Mouse (Mus musculus) liver, embryonic 13.5 days (tissue): ENCODE data around the gene Eppin. TPM values are rescaled to one million over a fixed set of nuclear protein-coding genes. Genes with fewer than 3 reads are reported as not detected.
"Not testable (repeated sequence)": the region's sequence is repeated elsewhere in the genome, so short reads cannot be mapped to it uniquely, and the experiment has no call there.

Experiments used
- ATAC-seq: fragments of 200-750 bp; cut with Nextera tagmentation; 2 replicates; pipeline ENCODE4 v1.8.0; 2017; ENCODE audit warnings: low read depth, mild to moderate bottlenecking, moderate number of reproducible peaks, moderate library complexity
- DNase-seq: peaks from one replicate; pipeline ENCODE4 v3.0.0; 2022
- H3K27ac ChIP-seq: fragments of 300-500 bp; sonication (generic); 2 replicates; pipeline ENCODE4 v1.5.1; 2015; ENCODE audit warnings: moderate library complexity, mild to moderate bottlenecking, inconsistent platforms
- H3K27me3 ChIP-seq: fragments of 300-500 bp; sonication (generic); 2 replicates; pipeline ENCODE4 v1.6.1; 2015; ENCODE audit warnings: mild to moderate bottlenecking, inconsistent platforms
- H3K36me3 ChIP-seq: fragments of 300-500 bp; sonication (generic); 2 replicates; pipeline ENCODE4 v1.6.1; 2015; ENCODE audit warnings: mild to moderate bottlenecking, inconsistent platforms
- H3K4me1 ChIP-seq: fragments of 300-500 bp; sonication (generic); replicated peaks from 2 replicates; pipeline ENCODE4 v1.6.1; 2015; ENCODE audit warnings: inconsistent platforms
- H3K4me2 ChIP-seq: fragments of 300-500 bp; sonication (generic); 2 replicates; pipeline ENCODE4 v1.6.1; 2015; ENCODE audit warnings: inconsistent platforms, mild to moderate bottlenecking, moderate library complexity
- H3K4me3 ChIP-seq: fragments of 300-500 bp; sonication (generic); replicated peaks from 2 replicates; pipeline ENCODE4 v1.5.1; 2015; ENCODE audit warnings: mild to moderate bottlenecking, inconsistent platforms
- H3K9ac ChIP-seq: fragments of 300-500 bp; sonication (generic); 2 replicates; pipeline ENCODE4 v1.6.1; 2015; ENCODE audit warnings: mild to moderate bottlenecking, inconsistent platforms
- H3K9me3 ChIP-seq: fragments of 300-500 bp; sonication (generic); replicated peaks from 2 replicates; pipeline ENCODE4 v1.6.1; 2016; ENCODE audit warnings: inconsistent platforms
- WGBS: fragments of 180-500 bp; shearing (Covaris S2); methylation state at CpG from one replicate; pipeline ENCODE4 v1.1.7; 2015; ENCODE audit not compliant: insufficient replicate concordance; 5-methylcytosine and 5-hydroxymethylcytosine counted together
- polyA plus RNA-seq: library from polyadenylated mRNA; unstranded; fragments of >200 nt; fragmentation: Nextera tagmentation; extraction: Ambion mirVana; gene quantifications from 2 replicates; pipeline ENCODE4 v1.2.1, GENCODE M21; 2015

The Eppin gene
- polyA plus RNA-seq, 1 experiment from 2014 or later, result not detected

DNA sequence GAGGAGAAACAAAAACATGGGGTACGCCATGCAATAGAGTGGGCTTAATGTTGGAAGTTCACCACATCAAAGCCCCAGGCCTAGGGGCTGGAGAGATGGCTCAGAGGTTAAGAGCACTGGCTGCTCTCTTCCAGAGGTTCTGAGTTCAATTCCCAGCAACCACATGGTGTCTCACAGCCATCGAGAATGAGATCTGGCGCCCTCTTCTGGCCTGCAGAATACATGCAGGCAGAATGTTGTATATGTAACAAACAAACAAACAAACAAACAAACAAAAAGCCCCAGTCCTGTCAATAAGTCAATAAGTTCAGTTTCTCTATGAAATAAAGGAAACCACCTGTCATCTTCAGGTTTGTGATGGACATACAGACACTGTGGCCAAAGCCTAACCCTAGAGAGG is 6.8 kb upstream of the Eppin start:
- no peak overlapping the region for H3K9ac ChIP-seq
- DNase-seq, result no peak
- H3K9me3 ChIP-seq, result peaks cover 7% of the 10 kb centered on the region; the same call in 1 of the 2 replicates
- H3K4me3 ChIP-seq, result no peak overlapping the region
- 56% methylated on average over 3 of the region's 3 CpGs for WGBS
- ATAC-seq, result no peak
- H3K4me1 ChIP-seq, result no peaks in the 10 kb centered on the region
- H3K36me3 ChIP-seq, result no peaks in the 10 kb centered on the region
- H3K27ac ChIP-seq, result no peak overlapping the region
- H3K27me3 ChIP-seq, result no peaks in the 10 kb centered on the region
- H3K4me2 ChIP-seq, result no peak overlapping the region

DNA sequence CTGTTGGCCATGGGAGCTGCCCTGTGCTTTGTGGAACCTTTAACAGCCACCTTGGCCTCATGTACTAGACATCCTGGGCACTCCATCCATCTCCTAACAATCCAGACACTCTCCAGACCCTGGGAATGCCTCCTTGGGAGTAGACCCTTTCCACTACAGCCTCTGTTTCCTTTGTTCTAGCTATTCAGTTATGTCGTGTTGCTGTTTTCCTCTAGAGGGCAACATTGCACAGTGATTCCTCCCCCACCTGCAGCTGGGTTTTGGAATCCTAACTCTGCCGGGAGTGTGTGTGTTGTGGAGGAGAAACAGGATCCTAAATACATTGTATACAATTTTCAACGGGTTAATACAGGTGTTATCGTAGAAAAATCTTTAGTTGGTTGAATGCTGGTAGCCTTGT is 1.4 kb downstream of the Eppin start:
- Histone ChIP-seq H3K27me3 (no peaks in the 10 kb centered on the region), H3K9ac (no peak overlapping the region), H3K9me3 (no peaks in the 10 kb centered on the region), H3K27ac (no peak overlapping the region), H3K36me3 (no peaks in the 10 kb centered on the region), H3K4me3 (no peak overlapping the region), H3K4me1 (no peaks in the 10 kb centered on the region), H3K4me2 (no peak overlapping the region)
- DNase-seq (no peak), ATAC-seq (no peak)
- WGBS, result 7% methylated on average over 4 of the region's 4 CpGs

DNA sequence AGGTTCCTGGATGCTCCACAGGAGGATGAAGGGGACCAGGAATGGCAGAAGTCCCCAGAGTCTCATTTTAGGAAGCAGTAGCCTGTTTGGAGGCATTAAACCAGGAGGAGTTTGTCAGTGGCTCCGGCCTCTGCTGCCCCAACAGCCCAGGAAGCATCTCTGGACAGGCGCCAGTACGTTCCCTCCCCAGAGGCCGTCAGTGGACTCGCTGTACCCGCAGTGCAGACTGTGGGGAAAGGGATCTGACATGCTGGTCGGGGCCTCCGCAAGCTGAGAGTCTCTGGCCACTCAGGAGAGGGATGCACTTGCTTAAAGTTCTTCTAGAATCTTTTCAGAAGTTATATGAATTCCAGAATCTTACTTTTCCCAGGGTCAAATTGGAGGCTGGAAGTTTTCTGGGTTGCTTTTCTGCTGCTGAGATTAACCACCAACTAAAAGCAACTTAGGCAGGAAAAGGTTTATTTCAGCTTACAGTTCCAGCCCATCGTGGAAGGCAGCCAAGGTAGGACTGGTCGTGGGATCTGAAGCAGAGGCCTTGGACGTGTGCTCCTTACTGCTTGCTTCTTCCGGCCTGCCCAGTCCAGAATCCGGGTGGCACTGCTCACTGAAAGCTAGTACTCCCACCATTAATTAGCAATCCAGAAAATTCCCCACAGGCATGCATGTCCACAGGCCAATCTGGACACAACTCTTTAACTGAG is 8.2 kb downstream of the Eppin start, which contains the start of gene Wfdc6a:
Gene Wfdc6a (minus strand): TSS at position 423 of the 701 bp plus-strand sequence.
- not testable (repeated sequence) for DNase-seq, H3K9ac ChIP-seq, ATAC-seq, H3K4me1 ChIP-seq, H3K4me3 ChIP-seq, H3K27me3 ChIP-seq, H3K4me2 ChIP-seq, H3K9me3 ChIP-seq, H3K36me3 ChIP-seq, H3K27ac ChIP-seq
- 64% methylated on average over 13 of the region's 13 CpGs for WGBS

DNA sequence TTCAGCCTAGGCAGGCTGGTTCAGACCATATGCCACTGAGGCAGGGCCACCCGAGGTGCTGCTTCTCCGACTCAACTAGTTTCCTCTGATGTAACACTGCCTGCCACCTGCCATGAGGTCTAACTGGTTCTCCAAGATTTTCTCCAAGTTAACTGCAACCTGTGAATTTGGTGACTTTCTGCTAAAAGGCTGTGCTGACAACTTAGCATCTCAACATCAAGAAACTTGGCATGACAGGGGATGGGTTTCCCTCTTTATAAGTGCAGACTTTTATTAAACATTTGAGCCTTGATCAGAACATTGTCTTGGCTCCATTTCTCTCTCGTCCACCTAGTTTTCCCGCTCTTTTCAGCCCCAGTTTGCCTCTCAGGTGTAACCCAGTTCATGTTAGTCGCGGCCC is 20.0 kb downstream of the Eppin start, which contains the start of gene Spint3:
Gene Spint3 (minus strand): TSS at position 101 of the 400 bp plus-strand sequence.
- not testable (repeated sequence) for H3K4me3 ChIP-seq, H3K27ac ChIP-seq, H3K27me3 ChIP-seq, H3K9me3 ChIP-seq, H3K4me2 ChIP-seq, H3K4me1 ChIP-seq, H3K36me3 ChIP-seq, DNase-seq, ATAC-seq, H3K9ac ChIP-seq
- 59% methylated on average over 6 of the region's 6 CpGs for WGBS

DNA sequence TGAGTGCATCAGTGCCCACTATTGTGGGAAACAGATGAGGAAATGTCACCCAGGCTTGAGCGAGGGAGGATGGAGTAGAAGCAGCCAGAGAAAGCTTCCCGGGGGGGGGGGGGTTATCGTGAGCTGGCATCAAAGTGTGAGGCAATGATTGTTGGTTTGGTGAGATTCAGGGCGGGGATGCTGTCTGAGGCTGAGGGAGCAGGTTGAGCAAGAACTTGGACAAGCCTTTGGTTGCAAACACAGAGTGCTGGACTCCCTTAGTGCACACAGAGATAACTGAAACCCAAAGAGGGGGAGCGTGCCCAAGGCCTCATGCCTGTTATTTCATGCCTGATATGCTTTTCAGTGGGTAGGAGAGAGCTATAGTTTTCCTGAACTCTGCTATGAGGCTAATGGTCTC is 25.9 kb downstream of the Eppin start:
- Histone ChIP-seq H3K4me2 (no peak overlapping the region), H3K27ac (no peak overlapping the region), H3K9me3 (no peaks in the 10 kb centered on the region; the same call in 1 of the 2 replicates), H3K4me1 (no peaks in the 10 kb centered on the region), H3K9ac (no peak overlapping the region), H3K4me3 (no peak overlapping the region), H3K36me3 (no peaks in the 10 kb centered on the region), H3K27me3 (peaks cover 32% of the 10 kb centered on the region)
- no peak for ATAC-seq
- DNase-seq, result no peak
- WGBS, result 61% methylated on average over 5 of the region's 5 CpGs

DNA sequence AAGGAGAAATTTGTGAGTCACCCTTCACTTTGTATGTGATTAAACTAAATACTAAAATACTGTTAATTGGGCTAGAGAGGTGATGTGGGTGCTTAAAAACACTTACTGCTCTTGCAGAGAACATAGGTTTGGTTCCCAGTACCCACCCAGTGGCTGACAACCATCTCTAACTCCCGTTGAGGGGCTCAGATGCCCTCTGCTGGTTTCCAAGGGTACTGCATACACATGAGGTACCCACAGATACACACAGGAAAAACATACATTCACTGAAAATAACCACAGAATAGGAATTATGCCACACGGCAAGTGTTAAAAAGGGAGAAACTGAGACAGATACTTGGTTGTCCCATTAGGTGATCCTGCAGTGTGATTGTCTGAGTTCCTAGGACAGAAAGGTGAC is 26.4 kb downstream of the Eppin start:
- Histone ChIP-seq H3K9me3 (no peaks in the 10 kb centered on the region; the same call in 1 of the 2 replicates), H3K4me3 (no peak overlapping the region), H3K27ac (no peak overlapping the region), H3K4me2 (no peak overlapping the region), H3K27me3 (peaks cover 37% of the 10 kb centered on the region), H3K9ac (no peak overlapping the region), H3K36me3 (no peaks in the 10 kb centered on the region), H3K4me1 (no peaks in the 10 kb centered on the region)
- ATAC-seq, result no peak
- 48% methylated on average over 2 of the region's 2 CpGs for WGBS
- no peak for DNase-seq

DNA sequence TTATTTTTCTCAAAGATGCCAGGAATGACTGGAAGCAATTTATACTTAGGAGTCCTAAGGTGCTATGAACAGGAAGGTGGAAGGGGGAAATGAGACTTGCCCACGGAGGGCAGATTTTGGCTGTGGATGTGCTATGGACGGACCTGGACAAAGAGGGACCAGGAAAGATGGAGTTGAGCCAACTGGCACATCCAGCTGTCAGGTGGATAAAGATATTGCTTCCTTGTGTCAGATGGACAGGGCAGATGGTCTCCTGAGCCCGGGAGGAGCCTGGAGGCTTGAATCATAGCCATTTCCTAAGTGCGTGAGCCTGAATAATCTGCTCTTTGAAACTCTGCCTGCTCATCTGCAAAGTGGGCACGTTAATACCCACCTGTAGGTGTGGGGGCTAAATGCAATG is 29.0 kb downstream of the Eppin start:
- 39% methylated on average over 5 of the region's 5 CpGs for WGBS
- Histone ChIP-seq H3K4me3 (no peak overlapping the region), H3K9me3 (no peaks in the 10 kb centered on the region; the same call in 1 of the 2 replicates), H3K36me3 (no peaks in the 10 kb centered on the region), H3K27me3 (peaks cover 49% of the 10 kb centered on the region), H3K9ac (no peak overlapping the region), H3K27ac (no peak overlapping the region), H3K4me2 (no peak overlapping the region), H3K4me1 (no peaks in the 10 kb centered on the region)
- no peak for DNase-seq
- no peak for ATAC-seq

DNA sequence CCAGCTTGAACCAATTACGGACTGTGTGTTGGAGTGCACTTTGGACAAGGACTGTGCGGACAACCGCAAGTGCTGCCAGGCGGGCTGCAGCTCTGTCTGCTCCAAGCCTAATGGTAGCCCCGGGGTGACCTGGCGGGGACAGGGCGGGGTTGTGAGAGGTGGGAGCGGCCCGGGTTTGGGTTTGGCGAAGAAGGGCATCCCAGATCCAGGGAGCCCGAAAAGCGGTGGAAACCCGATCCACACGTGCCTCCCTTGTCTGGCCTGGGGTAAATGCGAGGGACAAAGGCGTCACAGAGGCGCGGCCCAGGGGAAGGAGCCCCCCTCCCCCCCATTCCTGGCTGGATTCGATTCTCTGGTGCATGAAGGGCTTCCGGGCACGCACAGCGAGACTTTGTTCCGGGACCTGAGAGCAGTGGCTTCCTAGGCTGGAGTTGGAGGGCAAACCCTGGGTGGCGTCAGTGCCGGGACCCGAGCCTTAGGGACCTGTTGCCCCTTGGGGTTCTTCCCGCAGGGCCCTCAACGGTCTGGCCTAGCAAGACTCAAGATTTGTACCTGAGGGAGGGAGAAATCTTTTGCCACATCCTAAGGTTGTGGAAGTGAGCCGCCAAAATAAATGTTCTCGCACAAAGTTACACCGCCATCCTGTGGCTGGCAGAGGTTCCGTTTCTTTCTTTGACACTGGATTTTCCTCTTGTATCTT is 29.9 kb downstream of the Eppin start:
- Histone ChIP-seq H3K27me3 (peaks cover 49% of the 10 kb centered on the region), H3K4me3 (peak overlapping the region; percentile 41), H3K4me1 (no peaks in the 10 kb centered on the region), H3K9me3 (no peaks in the 10 kb centered on the region; the same call in 1 of the 2 replicates), H3K27ac (no peak overlapping the region), H3K4me2 (peak overlapping the region; percentile 68), H3K9ac (peak overlapping the region; percentile 41), H3K36me3 (no peaks in the 10 kb centered on the region)
- ATAC-seq, result 0 out of 2 replicates have a peak, but pooled peaks have one; percentile 18
- 2% methylated on average over 32 of the region's 32 CpGs for WGBS
- no peak for DNase-seq

DNA sequence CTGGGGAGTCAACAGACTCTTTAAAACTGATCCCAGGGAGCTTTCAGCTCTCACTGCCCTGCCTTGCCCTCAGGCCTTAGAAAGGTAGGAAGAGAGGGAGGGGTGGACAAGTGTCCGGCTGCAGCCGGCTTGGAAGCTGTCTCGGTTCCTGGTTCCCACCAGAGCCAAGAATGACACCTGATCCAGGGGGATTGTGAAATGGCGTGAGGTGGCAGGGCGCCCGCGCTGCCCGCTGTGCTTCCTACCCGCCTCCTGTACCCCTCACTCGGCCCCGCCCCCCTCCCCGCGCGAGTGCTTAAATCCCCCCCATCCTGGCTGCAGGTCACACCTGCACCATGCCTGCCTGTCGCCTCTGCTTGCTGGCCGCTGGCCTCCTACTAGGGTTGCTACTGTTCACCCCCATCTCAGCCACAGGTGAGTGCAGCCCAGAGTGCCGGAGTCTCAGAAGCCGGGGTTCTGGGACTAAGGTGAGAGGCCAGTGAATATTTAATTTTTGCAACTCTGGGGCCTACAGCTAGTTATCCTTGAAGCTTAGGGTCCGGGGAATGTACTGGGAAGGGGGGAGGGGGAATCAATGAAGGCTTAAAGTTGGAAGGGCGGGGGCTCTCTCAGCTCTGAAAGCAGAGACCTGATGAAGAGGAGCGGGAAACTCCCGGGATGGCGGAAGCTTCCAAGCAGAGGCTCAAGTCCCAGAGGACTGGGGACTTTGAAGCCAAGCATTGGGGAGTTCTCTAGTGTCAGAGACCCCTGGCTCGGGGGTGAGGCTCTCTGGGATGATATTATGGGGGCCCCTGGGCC is 30.8 kb downstream of the Eppin start, which contains the start of gene Wfdc2:
Gene Wfdc2 (plus strand): TSS at position 23 of the 798 bp plus-strand sequence.
- ATAC-seq, result no peak
- Histone ChIP-seq H3K4me1 (no peaks in the 10 kb centered on the region), H3K9me3 (no peaks in the 10 kb centered on the region; the same call in 1 of the 2 replicates), H3K9ac (peak within 1 kb of the TSS; percentile 41), H3K27me3 (peaks cover 49% of the 10 kb centered on the region), H3K4me3 (peak within 1 kb of the TSS; percentile 41), H3K27ac (no peak within 1 kb of the TSS), H3K36me3 (no peaks in the 10 kb centered on the region), H3K4me2 (peak within 1 kb of the TSS; percentile 68)
- DNase-seq, result no peak
- 16% methylated on average over 24 of the region's 24 CpGs for WGBS

DNA sequence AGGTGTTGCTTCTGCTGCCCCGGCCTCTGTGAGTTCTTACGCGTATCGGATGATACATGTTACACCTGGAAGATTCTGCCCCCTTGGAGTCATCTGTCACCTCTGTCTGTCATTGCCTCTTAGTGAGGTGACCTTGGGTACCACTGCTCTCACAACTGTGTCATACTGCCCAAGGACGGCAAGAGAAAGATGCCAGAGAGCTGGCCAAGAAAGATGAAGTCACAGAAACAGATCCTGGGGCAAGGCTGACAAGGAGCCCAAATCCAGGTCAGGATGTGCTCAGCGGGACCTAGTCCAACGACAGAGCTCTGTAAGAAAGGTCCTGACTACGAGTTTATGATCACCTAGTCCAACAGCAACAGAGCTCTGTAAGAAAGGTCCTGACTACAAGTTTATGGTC is 33.3 kb downstream of the Eppin start:
- Histone ChIP-seq H3K27ac (no peak overlapping the region), H3K4me3 (no peak overlapping the region), H3K9me3 (no peaks in the 10 kb centered on the region), H3K9ac (no peak overlapping the region), H3K4me1 (no peaks in the 10 kb centered on the region), H3K36me3 (no peaks in the 10 kb centered on the region), H3K4me2 (no peak overlapping the region), H3K27me3 (peaks cover 43% of the 10 kb centered on the region)
- DNase-seq (no peak), ATAC-seq (no peak)
- WGBS, result 70% methylated on average over 8 of the region's 8 CpGs

DNA sequence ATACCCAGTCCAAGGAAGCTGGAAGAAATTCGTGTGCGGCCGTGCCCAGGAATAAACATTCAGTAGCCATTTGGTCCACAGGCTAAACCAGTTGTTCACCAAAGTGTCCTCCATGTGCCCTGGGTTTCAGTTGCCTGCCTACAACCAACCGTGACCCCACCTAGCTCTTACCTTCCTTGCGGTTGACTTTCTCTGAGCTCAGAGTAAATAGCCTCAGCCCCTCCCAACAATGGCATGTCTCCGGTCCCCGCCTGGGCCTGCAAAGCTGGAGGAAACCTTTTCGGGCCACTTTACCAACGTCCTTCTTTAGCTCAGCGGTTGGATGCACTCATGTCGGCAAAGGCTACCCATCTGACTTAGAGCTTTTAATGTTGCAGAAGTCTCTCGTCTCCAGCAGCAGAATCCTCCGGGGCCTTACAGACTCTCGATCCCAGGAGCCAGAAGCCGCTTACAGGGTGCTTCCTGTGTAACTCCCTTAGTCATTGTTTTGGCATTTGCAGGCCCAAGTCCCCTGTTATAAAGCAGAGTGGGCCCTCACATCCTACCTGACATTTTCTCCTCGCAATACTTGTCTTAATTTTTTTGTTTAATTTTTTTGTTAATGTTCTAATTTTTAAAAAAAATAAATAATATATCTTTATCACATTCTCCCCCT is 34.3 kb downstream of the Eppin start:
- H3K4me2 ChIP-seq, result no peak overlapping the region
- H3K36me3 ChIP-seq, result no peaks in the 10 kb centered on the region
- no peak overlapping the region for H3K4me3 ChIP-seq
- peaks cover 33% of the 10 kb centered on the region for H3K27me3 ChIP-seq
- no peak overlapping the region for H3K9ac ChIP-seq
- H3K9me3 ChIP-seq, result no peaks in the 10 kb centered on the region
- H3K27ac ChIP-seq, result no peak overlapping the region
- DNase-seq, result no peak
- no peaks in the 10 kb centered on the region for H3K4me1 ChIP-seq
- no peak for ATAC-seq
- WGBS, result 20% methylated on average over 16 of the region's 16 CpGs
